Mouse (Mus musculus) left cerebral cortex, postnatal 36 days (tissue): ENCODE results near the gene Lpgat1. TPM values are rescaled to one million over a fixed set of nuclear protein-coding genes. Genes with fewer than 3 reads are reported as not detected.
A peak's percentile ranks its signal among the peaks of the same experiment; 100 is the strongest.

Experiments
- DNase-seq, 2 experiments: peaks; one replicate each; pipeline ENCODE4 v3.0.0; 2021 to 2022; ENCODE audit warnings: low spot score in 2 of 2, mixed read lengths in 1 of 2
- intact Hi-C: fragments of 180-260 bp; cut with DNase I; formaldehyde crosslinking; loops from one replicate; pipeline ENCODE4 v1.15.1; 2025
- total RNA-seq, 2 experiments: library from RNA; stranded (reverse); gene quantifications; 2 replicates each; pipeline ENCODE4 v1.2.3; 2021

Gene Lpgat1
- total RNA-seq, 2 experiments from 2014 or later = 181 TPM

DNA sequence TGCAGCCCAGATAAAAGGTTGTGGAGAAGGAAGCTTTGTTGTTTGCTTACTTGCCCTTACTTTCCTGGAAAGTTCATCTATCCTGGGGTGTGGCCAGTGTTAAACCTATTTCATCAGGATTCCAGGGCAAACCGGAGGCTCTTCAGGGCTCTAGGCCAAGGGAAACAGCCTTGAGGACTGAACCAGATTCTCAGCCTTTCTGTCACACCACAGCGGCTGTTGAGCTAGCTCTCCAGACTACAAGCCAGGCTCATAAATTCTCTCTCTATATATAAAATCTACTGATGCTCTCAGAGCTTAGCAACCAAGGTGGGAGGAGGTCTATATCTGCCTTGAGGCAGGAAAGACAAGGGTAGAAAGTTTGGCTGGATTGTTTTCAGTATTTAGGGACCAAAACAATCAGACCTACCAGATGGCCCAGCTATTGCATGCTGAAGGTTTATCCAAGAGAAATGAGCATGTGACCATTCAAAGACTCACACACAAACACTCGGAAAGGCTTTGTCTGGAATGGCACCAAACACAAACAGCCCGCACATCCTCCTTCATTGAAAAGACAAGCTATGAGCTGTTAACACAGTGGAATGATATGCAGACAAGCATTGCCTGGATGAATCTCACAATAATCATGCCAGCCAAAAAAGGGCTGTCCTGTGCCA lies 78.7 kb downstream of the Lpgat1 start:
- DNase-seq = peak; percentile 23 to 25
- intact Hi-C loops = no loop called here

DNA sequence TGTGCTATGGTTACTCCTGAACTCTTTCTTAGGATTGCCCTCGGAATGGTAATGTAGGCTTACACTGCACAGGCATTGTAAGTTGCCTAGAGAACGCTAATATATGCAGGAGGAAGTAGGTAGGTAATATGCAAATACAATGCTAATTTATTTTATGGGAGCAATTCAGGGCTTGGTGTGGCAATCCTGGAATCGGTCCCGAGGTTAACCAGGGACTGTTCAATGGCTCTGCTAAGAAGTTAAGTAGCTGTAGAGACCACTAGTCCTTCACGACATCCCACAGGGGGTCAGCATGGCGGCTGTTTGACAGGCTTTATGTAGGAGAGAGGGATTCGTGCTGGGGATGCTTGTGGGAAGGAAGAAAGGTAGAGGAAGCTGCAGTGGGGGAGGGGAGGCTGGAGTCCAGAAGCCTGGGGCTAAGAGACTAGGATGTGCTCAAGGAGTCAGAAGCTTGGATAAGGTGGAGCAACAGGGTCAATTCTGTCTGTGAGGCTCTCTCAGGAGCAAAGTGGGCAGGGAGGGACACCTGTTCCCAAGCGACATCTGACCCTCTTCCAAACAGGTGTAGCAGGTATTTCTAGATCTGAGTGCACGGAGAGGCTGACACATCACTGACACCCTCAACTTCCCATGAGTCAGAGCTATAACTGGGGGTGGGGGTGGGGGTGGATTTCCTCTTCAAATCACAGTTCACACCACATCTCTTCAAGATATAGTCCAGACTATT lies 84.6 kb downstream of the Lpgat1 start:
- intact Hi-C loops = no loop called here
- DNase-seq = no peak

DNA sequence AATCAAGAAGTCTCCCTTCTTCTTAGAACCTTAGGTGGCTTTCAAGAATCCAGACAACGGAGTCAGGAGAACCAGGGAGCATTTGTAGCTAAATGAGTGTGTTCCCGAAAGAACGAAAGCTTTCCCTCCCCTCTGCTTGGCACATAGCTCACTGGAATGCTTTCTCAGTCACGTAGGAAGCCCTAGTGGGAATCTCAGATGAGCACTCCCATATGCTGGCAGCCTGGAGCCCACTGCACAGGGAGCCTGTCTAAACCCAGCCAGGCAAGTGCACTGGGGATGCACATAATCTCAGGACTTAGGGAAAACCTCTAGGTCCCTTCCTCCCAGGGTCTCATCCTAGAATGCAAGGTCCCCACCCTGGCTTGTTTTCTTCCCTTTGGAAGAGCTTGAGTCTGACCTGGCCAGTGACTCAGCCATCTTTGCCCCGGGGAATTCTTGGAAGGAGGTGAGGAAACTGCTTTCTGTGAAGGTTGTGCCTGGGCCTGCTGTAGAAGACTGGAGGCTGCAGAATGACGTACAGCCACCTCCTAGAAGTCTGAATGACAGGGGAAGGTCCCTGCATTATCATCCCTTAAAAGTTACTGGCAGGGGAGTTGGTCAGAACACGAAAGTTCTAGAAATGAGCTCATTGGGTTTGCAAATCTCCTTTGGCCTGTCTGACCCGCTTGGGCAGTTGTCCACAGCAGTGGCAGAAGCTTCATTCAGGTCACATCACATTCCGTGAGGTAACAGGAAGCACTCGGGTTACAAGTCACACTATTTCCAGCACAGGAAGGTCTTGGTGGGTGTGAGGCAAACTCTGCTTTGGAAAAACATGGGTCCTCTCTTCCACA lies 85.4 kb downstream of the Lpgat1 start:
- peak; percentile 48 to 59 for DNase-seq
- intact Hi-C loops = no loop called here

DNA sequence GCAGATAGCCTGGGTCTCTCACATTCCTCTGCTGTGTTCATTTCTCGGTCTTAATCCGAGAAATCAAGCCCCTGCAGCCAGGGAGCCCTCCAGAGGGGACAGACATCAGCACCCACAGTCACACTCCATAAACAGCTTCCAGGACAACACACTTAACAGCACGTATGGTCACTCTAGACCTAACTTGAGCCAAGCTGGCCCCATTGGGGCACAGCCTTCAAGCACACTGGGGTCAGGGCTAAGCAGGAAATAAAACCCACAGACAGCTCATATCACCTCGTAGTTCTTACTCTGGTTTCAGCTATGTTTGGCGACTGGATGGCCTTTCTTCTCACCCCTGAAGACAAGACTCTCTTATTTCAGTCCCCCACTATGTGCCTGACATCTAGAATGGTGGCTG lies 87.1 kb downstream of the Lpgat1 start:
- no peak for DNase-seq
- intact Hi-C loops = no loop called here

DNA sequence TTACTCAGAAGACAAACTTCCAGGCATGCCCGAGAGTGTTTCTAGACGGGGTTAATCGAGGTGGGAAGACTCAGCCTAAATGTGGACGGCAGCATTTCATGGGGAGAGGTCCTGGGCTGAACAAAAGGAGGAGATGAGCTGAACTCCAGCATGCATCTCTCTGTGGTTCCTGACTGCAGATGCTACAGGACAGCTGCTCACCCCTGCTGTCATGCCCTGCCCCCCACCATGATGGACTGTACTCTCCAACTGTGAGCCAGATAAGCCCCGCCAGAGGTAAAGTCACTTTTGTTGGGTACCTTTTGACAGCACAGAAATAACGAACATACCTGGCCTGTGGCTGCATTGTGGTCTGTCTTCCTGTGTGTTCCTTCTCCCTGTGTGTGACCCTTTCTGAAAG lies 88.2 kb downstream of the Lpgat1 start:
- intact Hi-C loops = no loop called here
- no peak for DNase-seq

DNA sequence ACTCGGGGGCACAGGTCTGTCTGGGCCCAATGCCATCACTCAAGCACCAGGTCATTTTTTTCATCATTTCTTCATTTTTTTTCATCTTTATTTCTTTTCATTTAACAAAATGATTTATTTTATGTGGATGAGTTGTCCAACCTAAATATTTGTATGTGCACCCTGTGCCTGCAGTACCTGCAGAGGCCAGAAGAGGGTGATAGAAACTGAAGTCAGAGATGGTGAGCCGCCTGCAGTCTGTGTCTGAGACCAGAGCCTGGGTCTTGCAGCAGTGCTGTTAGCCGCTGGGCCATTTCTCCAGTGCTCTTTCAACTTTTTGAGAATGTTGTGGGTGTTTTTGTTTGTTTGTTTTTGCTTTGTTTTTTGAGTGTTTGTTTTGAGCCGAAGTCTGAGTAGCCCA lies 89.1 kb downstream of the Lpgat1 start:
- no peak for DNase-seq
- intact Hi-C loops = no loop called here

DNA sequence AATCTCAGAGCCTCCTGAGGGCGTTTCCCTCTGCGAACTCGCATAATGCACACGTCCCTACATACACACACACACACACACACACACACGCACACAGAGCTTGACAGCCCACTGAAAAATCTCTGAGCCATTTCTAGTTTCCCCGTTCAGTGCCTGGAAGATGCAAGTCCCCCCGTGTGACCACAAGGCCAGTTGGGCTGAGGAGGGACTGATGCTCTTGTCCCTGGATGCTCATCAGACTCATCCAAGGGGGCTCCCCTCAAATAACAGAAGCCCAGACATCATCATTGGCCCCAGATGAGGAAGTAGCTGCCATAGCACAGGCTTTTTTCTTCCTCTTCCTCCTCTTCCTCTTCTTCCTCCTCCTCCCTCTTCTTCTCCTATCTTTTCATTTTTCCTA lies 90.3 kb downstream of the Lpgat1 start:
- no peak for DNase-seq
- intact Hi-C loops = no loop called here

DNA sequence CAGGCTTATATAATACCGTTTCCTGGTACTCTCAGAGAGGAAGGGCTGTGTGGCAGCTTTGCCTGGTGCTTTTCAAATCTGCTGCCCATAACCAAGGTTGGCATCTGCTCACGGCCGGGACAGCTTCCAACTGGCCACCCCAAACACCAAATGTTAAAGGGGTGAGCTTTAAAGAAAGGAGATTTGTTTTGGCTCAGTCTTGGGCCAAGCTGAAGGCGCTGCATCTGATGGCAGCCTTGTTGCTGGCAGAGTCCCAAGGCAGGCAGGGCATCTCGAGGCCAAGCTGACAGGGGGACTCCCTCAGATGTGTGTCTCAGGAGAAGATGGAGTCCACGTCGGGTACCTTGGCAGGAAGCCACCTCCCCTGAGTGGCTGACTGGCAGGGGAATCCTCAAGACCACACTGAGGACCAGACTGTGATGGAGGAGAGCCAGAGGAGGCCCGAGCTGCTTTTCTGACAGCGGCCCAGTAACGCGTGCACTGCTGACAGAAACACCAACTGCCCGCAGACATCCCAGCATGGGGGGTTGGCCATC lies 91.1 kb downstream of the Lpgat1 start:
- intact Hi-C loops = no loop called here

DNA sequence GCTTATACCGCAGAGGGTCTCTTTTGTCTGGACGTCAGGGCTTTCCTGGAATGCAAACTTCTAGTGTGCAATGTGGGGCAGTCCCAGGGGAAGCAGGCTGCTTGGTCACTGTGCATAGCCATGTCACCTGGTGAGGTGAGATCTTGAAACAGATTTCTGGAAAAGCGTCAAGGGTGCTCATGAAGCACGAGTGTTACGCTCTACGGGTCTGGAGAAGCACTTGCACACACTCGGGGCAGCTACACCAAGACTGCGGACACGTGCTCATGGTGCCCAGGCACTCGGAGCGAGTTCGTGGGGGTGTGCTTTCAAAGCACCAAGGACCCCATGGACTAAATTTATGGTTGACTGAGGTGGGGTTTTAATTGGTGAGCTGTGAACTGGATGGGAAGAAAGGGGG lies 94.1 kb downstream of the Lpgat1 start:
- DNase-seq = no peak
- intact Hi-C loops = loop anchor here (10.0 kb wide), 1 partner anchor 447 kb away; no protein-coding TSS in a partner anchor

More for the DNA sequence above, 91.1 kb downstream of the Lpgat1 start:
- peak in 1 of 2 experiments; percentile 41 for DNase-seq

DNA sequence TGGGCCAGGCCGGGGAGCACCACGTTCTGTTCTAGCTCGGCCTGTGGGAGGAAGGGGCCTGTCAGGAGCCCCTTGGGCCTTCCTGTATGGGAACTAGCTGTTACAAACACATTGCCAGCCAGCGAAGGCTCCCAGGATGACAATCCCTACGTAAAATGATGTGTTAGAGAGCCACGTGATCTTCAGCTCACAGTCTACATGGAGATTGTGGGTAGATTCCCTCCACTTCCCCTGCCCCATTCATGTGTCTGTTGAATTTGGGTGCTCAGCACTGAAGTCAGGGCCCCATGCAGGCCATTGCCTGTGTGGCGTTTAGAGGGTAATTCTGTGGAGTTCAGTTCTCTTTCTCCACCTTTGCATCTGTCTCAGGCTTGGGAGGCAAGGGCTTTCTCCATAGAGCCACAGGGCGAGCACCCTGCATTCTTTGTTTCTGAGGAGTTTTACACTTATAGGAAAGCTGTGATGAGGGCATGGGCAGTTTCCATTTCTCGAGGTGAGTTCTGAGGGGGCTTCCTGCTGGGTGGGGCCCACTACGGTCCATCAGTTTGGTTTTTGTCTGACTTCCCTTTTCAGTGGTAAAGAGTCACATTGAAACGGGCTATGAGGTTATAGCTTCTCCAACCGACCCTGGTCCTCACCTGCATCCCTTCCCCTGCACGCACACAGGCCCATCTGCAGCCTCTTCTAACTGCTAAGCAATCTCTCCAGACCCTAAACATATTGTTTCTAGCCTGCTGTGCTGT lies 95.5 kb downstream of the Lpgat1 start:
- DNase-seq = no peak
- intact Hi-C loops = loop anchor here (10.0 kb wide), 1 partner anchor 448 kb away; no protein-coding TSS in a partner anchor

DNA sequence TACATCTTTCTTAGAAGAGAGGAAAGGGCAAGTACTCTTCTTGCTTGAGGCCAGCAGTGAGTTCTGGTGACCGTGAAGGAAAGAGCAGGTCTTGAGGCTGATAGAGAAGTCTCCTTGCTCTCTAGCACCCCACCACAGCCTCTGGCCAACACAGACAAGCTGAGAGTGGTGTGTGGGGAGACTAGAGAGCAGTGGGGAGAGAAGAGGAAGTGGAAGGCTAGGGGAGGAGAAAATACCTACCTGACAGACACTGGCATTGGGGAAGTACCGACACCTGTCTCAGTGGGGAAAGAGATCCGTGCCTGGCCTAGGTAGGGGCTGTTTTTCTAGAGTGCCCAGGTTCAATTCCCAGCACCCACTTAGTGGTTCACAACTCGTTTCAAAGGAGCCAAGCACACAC lies 96.6 kb downstream of the Lpgat1 start:
- no peak for DNase-seq
- intact Hi-C loops = loop anchor here (10.0 kb wide), 1 partner anchor 449 kb away; no protein-coding TSS in a partner anchor

DNA sequence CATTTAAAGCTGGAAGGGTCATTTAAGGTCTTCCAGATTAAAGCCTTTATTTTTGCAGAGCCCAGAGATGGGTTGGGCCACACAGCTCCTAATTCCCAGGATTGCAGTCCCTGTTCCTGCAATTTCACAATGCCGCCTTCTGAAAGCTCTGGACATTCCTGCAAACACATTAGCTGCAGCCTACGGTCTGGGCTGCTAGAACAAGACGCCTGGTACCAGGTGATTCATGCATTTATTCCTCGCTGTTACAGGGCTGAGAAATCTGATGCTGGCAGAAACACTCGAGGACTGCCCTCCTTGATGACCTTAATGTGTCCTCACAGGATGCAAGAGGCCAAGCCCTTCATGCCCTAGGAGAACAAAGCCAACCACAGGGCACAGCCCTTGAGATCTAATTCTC lies 97.3 kb downstream of the Lpgat1 start:
- intact Hi-C loops = loop anchor here (5.0 to 10.0 kb wide), 2 partner anchors 48 to 450 kb away; no protein-coding TSS in a partner anchor
- no peak for DNase-seq

DNA sequence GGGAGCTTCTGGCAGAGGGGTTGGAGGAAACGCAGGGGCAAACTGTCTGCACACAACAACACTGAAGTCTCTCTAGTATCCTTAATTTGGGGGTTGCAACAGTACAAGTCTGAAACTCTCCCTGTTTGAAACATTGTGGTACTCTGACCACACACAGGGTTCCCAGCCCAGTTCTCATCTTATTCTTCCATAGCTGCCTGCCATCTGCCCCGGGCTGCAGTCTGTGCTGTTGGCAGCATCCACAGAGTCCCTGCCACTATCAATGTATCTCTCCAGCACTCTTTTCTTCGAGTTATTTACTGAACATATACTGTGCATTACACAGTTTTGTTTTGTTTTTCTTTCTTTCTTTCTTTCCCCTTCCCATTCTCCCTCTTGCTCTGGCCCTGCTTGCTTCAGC lies 99.0 kb downstream of the Lpgat1 start:
- DNase-seq = no peak
- intact Hi-C loops = loop anchor here (2.0 to 10.0 kb wide), 3 partner anchors 49 to 452 kb away; no protein-coding TSS in a partner anchor

DNA sequence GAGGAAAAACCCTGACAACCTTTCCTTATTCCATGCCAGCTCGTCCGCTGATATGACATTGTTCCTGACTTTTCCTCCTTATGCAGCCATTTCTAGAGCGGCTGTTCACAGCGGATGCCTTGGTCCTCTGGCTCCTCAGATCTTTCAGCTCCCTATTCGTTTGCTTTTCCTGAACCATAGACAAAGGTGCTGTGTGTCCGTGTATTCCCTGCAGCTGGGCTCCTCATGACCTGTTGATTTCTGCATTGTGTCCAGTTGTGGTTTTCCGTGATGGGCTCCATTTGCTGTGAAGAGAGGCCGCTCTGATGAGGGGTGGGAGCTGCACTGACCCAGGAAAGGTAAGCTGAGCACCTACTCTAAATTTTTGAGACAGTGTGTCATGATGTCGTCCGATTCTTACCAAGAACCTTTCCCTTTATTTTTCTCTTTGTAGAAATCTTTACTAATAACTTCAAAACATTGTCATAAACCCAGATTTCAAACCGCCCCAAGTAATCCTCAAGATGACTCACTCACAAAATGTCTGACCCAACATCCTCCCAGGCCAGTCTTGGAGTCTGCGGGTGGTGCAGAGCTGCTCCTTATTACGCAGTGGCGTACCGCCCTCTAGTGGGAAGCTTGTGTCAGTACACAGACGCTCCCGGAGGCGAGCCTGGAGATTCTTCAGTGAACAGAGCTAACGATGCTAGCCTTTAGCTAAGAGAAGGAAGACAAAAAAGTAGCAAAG lies 99.9 kb downstream of the Lpgat1 start:
- intact Hi-C loops = loop anchor here (2.0 to 10.0 kb wide), 4 partner anchors 50 to 453 kb away; no protein-coding TSS in a partner anchor
- DNase-seq = peak; percentile 79 to 86

DNA sequence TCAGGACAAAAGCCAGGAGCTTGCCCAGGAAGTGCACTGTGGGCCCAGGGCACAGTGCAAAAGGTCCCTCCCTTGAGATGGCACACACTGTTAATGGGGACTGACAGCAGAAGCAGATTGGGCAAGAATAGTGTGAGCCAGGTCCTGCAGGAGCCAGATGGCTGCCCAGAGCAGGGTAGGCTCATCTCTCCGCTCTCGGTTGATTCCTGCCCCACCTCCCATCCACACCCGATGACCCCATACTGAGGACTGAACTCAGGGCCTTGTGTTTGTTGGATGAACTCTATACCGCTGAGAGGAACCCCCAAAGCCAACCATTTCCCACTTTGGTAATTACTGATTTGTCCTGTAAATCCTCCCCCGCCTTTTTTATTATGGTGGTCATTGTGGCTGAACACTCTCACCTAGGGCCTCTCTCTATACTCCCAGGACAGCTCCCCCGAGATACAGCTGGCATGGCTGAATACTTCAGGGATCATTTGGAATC lies 100.6 kb downstream of the Lpgat1 start:
- intact Hi-C loops = loop anchor here (2.0 to 10.0 kb wide), 3 partner anchors 51 to 453 kb away; no protein-coding TSS in a partner anchor
- DNase-seq = no peak

DNA sequence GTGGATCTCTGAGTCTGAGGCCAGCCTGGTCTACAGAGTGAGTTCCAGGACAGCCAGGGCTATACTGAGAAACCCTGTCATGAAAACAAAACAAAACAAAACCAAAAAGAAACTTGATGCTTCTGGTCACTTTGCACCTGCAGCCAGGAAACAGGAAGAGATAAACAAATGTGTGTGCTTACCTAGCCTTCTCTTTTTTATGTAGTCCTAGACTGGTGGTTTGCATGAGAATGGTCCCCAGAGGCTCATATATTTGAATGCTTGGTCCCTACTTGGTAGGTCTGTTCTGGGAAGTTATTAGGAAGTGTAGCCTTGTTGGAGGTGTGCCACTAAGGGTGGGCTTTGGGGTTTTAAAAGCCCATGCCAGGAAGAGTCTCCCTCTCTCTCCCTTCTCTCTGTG lies 101.4 kb downstream of the Lpgat1 start:
- DNase-seq = no peak
- intact Hi-C loops = loop anchor here (2.0 to 10.0 kb wide), 3 partner anchors 52 to 454 kb away; no protein-coding TSS in a partner anchor

DNA sequence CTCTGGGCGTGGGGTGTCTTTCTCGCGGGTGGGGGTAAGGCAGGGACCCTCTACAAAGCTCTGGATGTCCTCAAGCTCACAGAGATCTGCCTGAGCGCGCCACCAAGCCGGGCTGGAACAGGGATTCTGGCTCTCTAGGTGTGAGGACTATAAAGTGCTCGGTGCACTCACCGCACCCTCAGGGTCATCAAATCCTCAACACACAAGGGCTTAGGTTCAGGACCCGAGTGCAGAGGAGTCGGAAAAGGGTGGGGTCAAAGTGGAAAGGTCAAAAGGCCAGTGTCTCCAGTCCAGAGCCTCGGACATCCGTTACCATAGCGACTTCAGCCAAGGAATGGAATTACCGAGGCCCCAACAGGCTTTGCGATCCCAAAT lies 103.3 kb downstream of the Lpgat1 start:
- intact Hi-C loops = no loop called here

More for the DNA sequence above, 103.3 kb downstream of the Lpgat1 start:
- no peak for DNase-seq
